Comparison of ENCODE assay signal across 10 mouse cellular contexts in genomic region chr10:44357316-44357715, GRCm38 (mm10).
DNase-seq lines count a peak whose midpoint lies in the region; ATAC-seq and TF ChIP-seq lines count a peak whose summit lies in the region.
"Had no signal": no experiment of that assay in that cellular context is flagged by ENCODE, and none has a peak within 500 bp of the region (broad histone marks: within the 10 kb centered on the region; RNA-seq: fewer than 3 reads in every experiment).

No protein-coding gene starts in this region.

- no peaks in the 10 kb centered on the region for H3K9me3 ChIP-seq in heart, embryonic 11.5 days (replicated peaks; ENCODE audit: control insufficient read depth, low read length)
- no peaks in the 10 kb centered on the region for H3K9me3 ChIP-seq in heart, embryonic 10.5 days
- no peaks in the 10 kb centered on the region for H3K9me3 ChIP-seq in kidney, embryonic 16.5 days (ENCODE audit: low read length)
- H3K9me3 ChIP-seq in stomach, postnatal 0 days (ENCODE audit: control insufficient read depth, low read length) = no peaks in the 10 kb centered on the region

- no peak for ATAC-seq in heart, embryonic 11.5 days (replicated peaks; ENCODE audit: insufficient number of reproducible peaks, low FRiP score, low TSS enrichment)
- ATAC-seq in kidney, embryonic 16.5 days (ENCODE audit: low FRiP score, low TSS enrichment) = peak; percentile 31; the same call in 1 of the 2 replicates
- no peak for ATAC-seq in stomach, postnatal 0 days (ENCODE audit: low FRiP score, low TSS enrichment)

- TF ChIP-seq CTCF in stomach, postnatal 0 days (IDR thresholded peaks at IDR 0.05; ENCODE audit: low read depth) = no peak

- H3K27me3 ChIP-seq in heart, embryonic 11.5 days (ENCODE audit: control insufficient read depth, insufficient read depth, low read length) = no peaks in the 10 kb centered on the region
- no peaks in the 10 kb centered on the region for H3K27me3 ChIP-seq in heart, embryonic 10.5 days (ENCODE audit: insufficient read depth, poor library complexity, severe bottlenecking)
- H3K27me3 ChIP-seq in kidney, embryonic 16.5 days (ENCODE audit: insufficient read depth, low read length) = no peaks in the 10 kb centered on the region
- no peaks in the 10 kb centered on the region for H3K27me3 ChIP-seq in stomach, postnatal 0 days (ENCODE audit: control insufficient read depth, insufficient read depth, low read length)

- peak overlapping the region; percentile 22 for H3K4me2 ChIP-seq in heart, embryonic 11.5 days
- peak overlapping the region; percentile 17; the same call in 1 of the 2 replicates for H3K4me2 ChIP-seq in kidney, embryonic 16.5 days (replicated peaks; ENCODE audit: low read depth, low read length)
- 0 out of 2 replicates have a peak overlapping the region, but pooled peaks have one; percentile 11 for H3K4me2 ChIP-seq in stomach, postnatal 0 days (replicated peaks; ENCODE audit: low read depth)

- 21% methylated on average over 13 of the region's 13 CpGs for WGBS in heart, embryonic 11.5 days (ENCODE audit: insufficient replicate concordance)
- 17% methylated on average over 13 of the region's 13 CpGs for WGBS in heart, embryonic 10.5 days
- 3% methylated on average over 13 of the region's 13 CpGs for WGBS in kidney, embryonic 16.5 days
- 33% methylated on average over 13 of the region's 13 CpGs for WGBS in stomach, postnatal 0 days

- TF ChIP-seq EP300 in stomach, postnatal 0 days (optimal IDR thresholded peaks at IDR 0.05) = no peak

- no peak for DNase-seq in heart, embryonic 10.5 days (ENCODE audit: low spot score)
- peak; percentile 13 for DNase-seq in lung, postnatal 36 days
- DNase-seq in lung, postnatal 4 days = no peak
- no peak for DNase-seq in stomach, postnatal 0 days (ENCODE audit: low spot score)
- DNase-seq in natural killer cell, adult 2 months (ENCODE audit: low spot score in 2 of 2) = no peak
- no peak for DNase-seq in right cerebral cortex, postnatal 36 days (ENCODE audit: low spot score in 2 of 2)
- DNase-seq: cerebellum, adult 9-11 months; gastrocnemius, postnatal 10 days had no signal

- no peaks in the 10 kb centered on the region for H3K36me3 ChIP-seq in heart, embryonic 11.5 days (ENCODE audit: control insufficient read depth, insufficient read depth, low read length)
- H3K36me3 ChIP-seq in heart, embryonic 10.5 days = no peaks in the 10 kb centered on the region
- no peaks in the 10 kb centered on the region for H3K36me3 ChIP-seq in kidney, embryonic 16.5 days (ENCODE audit: insufficient read depth, low read length)
- no peaks in the 10 kb centered on the region for H3K36me3 ChIP-seq in stomach, postnatal 0 days (ENCODE audit: control insufficient read depth, insufficient read depth, low read length)

- H3K27ac ChIP-seq in heart, embryonic 11.5 days (ENCODE audit: low read depth, low read length) = no peak overlapping the region
- H3K27ac ChIP-seq in heart, embryonic 10.5 days = no peak overlapping the region
- H3K27ac ChIP-seq in kidney, embryonic 16.5 days (ENCODE audit: low read length) = no peak overlapping the region
- no peak overlapping the region for H3K27ac ChIP-seq in stomach, postnatal 0 days (replicated peaks)

- peaks cover 14% of the 10 kb centered on the region; the same call in 1 of the 2 replicates for H3K4me1 ChIP-seq in heart, embryonic 11.5 days (ENCODE audit: control insufficient read depth, insufficient read depth, low read length)
- H3K4me1 ChIP-seq in heart, embryonic 10.5 days = peaks cover 46% of the 10 kb centered on the region
- H3K4me1 ChIP-seq in kidney, embryonic 16.5 days (ENCODE audit: insufficient read depth, low read length) = peaks cover 5% of the 10 kb centered on the region
- no peaks in the 10 kb centered on the region for H3K4me1 ChIP-seq in stomach, postnatal 0 days (replicated peaks; ENCODE audit: control insufficient read depth, insufficient read depth)

- no peak overlapping the region for H3K4me3 ChIP-seq in heart, embryonic 11.5 days (ENCODE audit: low read depth, low read length)
- no peak overlapping the region; the same call in 1 of the 2 replicates for H3K4me3 ChIP-seq in heart, embryonic 10.5 days
- no peak overlapping the region for H3K4me3 ChIP-seq in kidney, embryonic 16.5 days (ENCODE audit: low read length)
- H3K4me3 ChIP-seq in stomach, postnatal 0 days (ENCODE audit: low read depth, low read length) = no peak overlapping the region

- no peak overlapping the region for H3K9ac ChIP-seq in heart, embryonic 11.5 days (ENCODE audit: low read depth, low read length)
- no peak overlapping the region for H3K9ac ChIP-seq in kidney, embryonic 16.5 days (replicated peaks; ENCODE audit: low read length)
- H3K9ac ChIP-seq in stomach, postnatal 0 days (ENCODE audit: low read length) = no peak overlapping the region
